Mouse (Mus musculus): ENCODE results near the gene Fubp3. TPM values are rescaled to one million over a fixed set of nuclear protein-coding genes. Genes with fewer than 3 reads are reported as not detected.
A peak's percentile ranks its signal among the peaks of the same experiment; 100 is the strongest.

Gene Fubp3
- polyA plus RNA-seq, 1 experiment from 2014 or later: 82.7 TPM

- DNase-seq (ENCODE audit: low spot score): no peak
- Histone ChIP-seq H3K9ac (ENCODE audit: low read depth, low read length) (0 out of 2 replicates have a peak overlapping the region, but pooled peaks have one; percentile 21), H3K9me3 (ENCODE audit: control insufficient read depth, low read length) (no peaks in the 10 kb centered on the region), H3K27me3 (ENCODE audit: control insufficient read depth, insufficient read depth, low read length) (peaks cover 95% of the 10 kb centered on the region), H3K4me3 (ENCODE audit: low read depth, low read length) (peak overlapping the region; percentile 29), H3K4me1 (replicated peaks; ENCODE audit: control insufficient read depth, insufficient read depth, low read length) (peaks cover 42% of the 10 kb centered on the region), H3K27ac (ENCODE audit: low read depth, low read length) (peak overlapping the region; percentile 9; the same call in 1 of the 2 replicates), H3K4me2 (replicated peaks; ENCODE audit: low read depth, low read length) (peak overlapping the region; percentile 50), H3K36me3 (ENCODE audit: control insufficient read depth, insufficient read depth, low read length) (no peaks in the 10 kb centered on the region)
- ATAC-seq (ENCODE audit: low FRiP score): peak; percentile 3
- under 1% methylated on average over 48 of the region's 48 CpGs for WGBS
Measured at GRCm38 (mm10) chr2:31636138-31636741, 63.8 kb downstream of the Fubp3 start.

- under 1% methylated on average over 35 of the region's 35 CpGs for WGBS
- peaks cover 45% of the 10 kb centered on the region for H3K4me1 ChIP-seq (replicated peaks; ENCODE audit: control insufficient read depth, insufficient read depth, low read length)
- H3K4me2 ChIP-seq (replicated peaks; ENCODE audit: low read depth, low read length): peak overlapping the region; percentile 50
- H3K27me3 ChIP-seq (ENCODE audit: control insufficient read depth, insufficient read depth, low read length): peaks cover 95% of the 10 kb centered on the region
- no peaks in the 10 kb centered on the region for H3K36me3 ChIP-seq (ENCODE audit: control insufficient read depth, insufficient read depth, low read length)
- H3K4me3 ChIP-seq (ENCODE audit: low read depth, low read length): peak overlapping the region; percentile 29
- DNase-seq (ENCODE audit: low spot score) (peak; percentile 82), ATAC-seq (ENCODE audit: low FRiP score) (peak; percentile 85)
- 0 out of 2 replicates have a peak overlapping the region, but pooled peaks have one; percentile 21 for H3K9ac ChIP-seq (ENCODE audit: low read depth, low read length)
- no peak overlapping the region for H3K27ac ChIP-seq (ENCODE audit: low read depth, low read length)
- H3K9me3 ChIP-seq (ENCODE audit: control insufficient read depth, low read length): no peaks in the 10 kb centered on the region
Measured at GRCm38 (mm10) chr2:31636742-31637141, 64.3 kb downstream of the Fubp3 start.

GRCm38 (mm10) chr2:31637311-31637710 lies 64.9 kb downstream of the Fubp3 start:
- Histone ChIP-seq H3K4me2 (replicated peaks; ENCODE audit: low read depth, low read length) (peak overlapping the region; percentile 50), H3K9me3 (ENCODE audit: control insufficient read depth, low read length) (no peaks in the 10 kb centered on the region), H3K27ac (ENCODE audit: low read depth, low read length) (no peak overlapping the region), H3K27me3 (ENCODE audit: control insufficient read depth, insufficient read depth, low read length) (peaks cover 95% of the 10 kb centered on the region), H3K36me3 (ENCODE audit: control insufficient read depth, insufficient read depth, low read length) (no peaks in the 10 kb centered on the region), H3K4me3 (ENCODE audit: low read depth, low read length) (peak overlapping the region; percentile 29), H3K9ac (ENCODE audit: low read depth, low read length) (no peak overlapping the region), H3K4me1 (replicated peaks; ENCODE audit: control insufficient read depth, insufficient read depth, low read length) (peaks cover 49% of the 10 kb centered on the region)
- 1% methylated on average over 12 of the region's 12 CpGs for WGBS
- ATAC-seq (ENCODE audit: low FRiP score): no peak
- peak; percentile 67 for DNase-seq (ENCODE audit: low spot score)

- no peak overlapping the region for H3K27ac ChIP-seq (ENCODE audit: low read depth, low read length)
- H3K4me1 ChIP-seq (replicated peaks; ENCODE audit: control insufficient read depth, insufficient read depth, low read length): peaks cover 49% of the 10 kb centered on the region
- under 1% methylated on average over 22 of the region's 22 CpGs for WGBS
- H3K27me3 ChIP-seq (ENCODE audit: control insufficient read depth, insufficient read depth, low read length): peaks cover 95% of the 10 kb centered on the region
- H3K36me3 ChIP-seq (ENCODE audit: control insufficient read depth, insufficient read depth, low read length): no peaks in the 10 kb centered on the region
- peak overlapping the region; percentile 50 for H3K4me2 ChIP-seq (replicated peaks; ENCODE audit: low read depth, low read length)
- H3K9me3 ChIP-seq (ENCODE audit: control insufficient read depth, low read length): no peaks in the 10 kb centered on the region
- ATAC-seq (ENCODE audit: low FRiP score) (no peak), DNase-seq (ENCODE audit: low spot score) (peak; percentile 73)
- H3K9ac ChIP-seq (ENCODE audit: low read depth, low read length): no peak overlapping the region
- peak overlapping the region; percentile 29 for H3K4me3 ChIP-seq (ENCODE audit: low read depth, low read length)
Measured at GRCm38 (mm10) chr2:31637807-31638206, 65.4 kb downstream of the Fubp3 start.

GRCm38 (mm10) chr2:31638581-31639465 lies 66.4 kb downstream of the Fubp3 start:
- Histone ChIP-seq H3K4me3 (ENCODE audit: low read depth, low read length) (peak overlapping the region; percentile 27), H3K27ac (ENCODE audit: low read depth, low read length) (no peak overlapping the region), H3K4me1 (replicated peaks; ENCODE audit: control insufficient read depth, insufficient read depth, low read length) (peaks cover 49% of the 10 kb centered on the region), H3K27me3 (ENCODE audit: control insufficient read depth, insufficient read depth, low read length) (peaks cover 95% of the 10 kb centered on the region), H3K9ac (ENCODE audit: low read depth, low read length) (no peak overlapping the region), H3K36me3 (ENCODE audit: control insufficient read depth, insufficient read depth, low read length) (no peaks in the 10 kb centered on the region), H3K4me2 (replicated peaks; ENCODE audit: low read depth, low read length) (peak overlapping the region; percentile 22), H3K9me3 (ENCODE audit: control insufficient read depth, low read length) (no peaks in the 10 kb centered on the region)
- ATAC-seq (ENCODE audit: low FRiP score) (no peak), DNase-seq (ENCODE audit: low spot score) (peak; percentile 52)
- under 1% methylated on average over 32 of the region's 34 CpGs for WGBS

- no peak for ATAC-seq (ENCODE audit: low FRiP score)
- Histone ChIP-seq H3K27me3 (ENCODE audit: control insufficient read depth, insufficient read depth, low read length) (peaks cover 95% of the 10 kb centered on the region), H3K4me1 (replicated peaks; ENCODE audit: control insufficient read depth, insufficient read depth, low read length) (peaks cover 49% of the 10 kb centered on the region), H3K9ac (ENCODE audit: low read depth, low read length) (no peak overlapping the region), H3K4me2 (replicated peaks; ENCODE audit: low read depth, low read length) (peak overlapping the region; percentile 22; the same call in 1 of the 2 replicates), H3K4me3 (ENCODE audit: low read depth, low read length) (peak overlapping the region; percentile 27), H3K27ac (ENCODE audit: low read depth, low read length) (no peak overlapping the region), H3K36me3 (ENCODE audit: control insufficient read depth, insufficient read depth, low read length) (no peaks in the 10 kb centered on the region), H3K9me3 (ENCODE audit: control insufficient read depth, low read length) (no peaks in the 10 kb centered on the region)
- peak; percentile 59 for DNase-seq (ENCODE audit: low spot score)
- 0% methylated on average over 12 of the region's 13 CpGs for WGBS
Measured at GRCm38 (mm10) chr2:31639466-31639760, 67.0 kb downstream of the Fubp3 start.

GRCm38 (mm10) chr2:31639901-31640608 lies 67.6 kb downstream of the Fubp3 start, which contains the start of gene Prdm12:
Prdm12 (plus strand) TSS chr2:31640037.
- under 1% methylated on average over 41 of the region's 41 CpGs for WGBS
- Histone ChIP-seq H3K9me3 (ENCODE audit: control insufficient read depth, low read length) (no peaks in the 10 kb centered on the region), H3K36me3 (ENCODE audit: control insufficient read depth, insufficient read depth, low read length) (no peaks in the 10 kb centered on the region), H3K4me1 (replicated peaks; ENCODE audit: control insufficient read depth, insufficient read depth, low read length) (peaks cover 49% of the 10 kb centered on the region), H3K27me3 (ENCODE audit: control insufficient read depth, insufficient read depth, low read length) (peaks cover 95% of the 10 kb centered on the region), H3K4me2 (replicated peaks; ENCODE audit: low read depth, low read length) (peak within 1 kb of the TSS; percentile 24), H3K9ac (ENCODE audit: low read depth, low read length) (no peak within 1 kb of the TSS), H3K27ac (ENCODE audit: low read depth, low read length) (0 out of 2 replicates have a peak within 1 kb of the TSS, but pooled peaks have one; percentile 17), H3K4me3 (ENCODE audit: low read depth, low read length) (peak within 1 kb of the TSS; percentile 27)
- DNase-seq (ENCODE audit: low spot score) (no peak), ATAC-seq (ENCODE audit: low FRiP score) (no peak)
